Mouse (Mus musculus): Measurements from ENCODE around the gene Olig2.

Gene Olig2

GRCm38 (mm10) chr16:91270982-91271549 lies 45.8 kb downstream of the Olig2 start:
- no peak for DNase-seq (ENCODE audit: low spot score in 2 of 2)

GRCm38 (mm10) chr16:91271634-91272033 lies 46.4 kb downstream of the Olig2 start:
- no peak for DNase-seq (ENCODE audit: low spot score in 2 of 2)

Data from spleen, postnatal 36 days (tissue).